In genomic region chr7:127263526-127263925, GRCm38 (mm10) we compare ENCODE assay signal across 26 mouse cellular contexts.
"Had no signal": no experiment of that assay in that cellular context is flagged by ENCODE, and none has a peak within 500 bp of the region (broad histone marks: within the 10 kb centered on the region; RNA-seq: fewer than 3 reads in every experiment).

No protein-coding gene starts in this region.

- H3K9me3 ChIP-seq: heart, embryonic 12.5 days; hindbrain, embryonic 12.5 days; kidney, embryonic 15.5 days; limb, embryonic 15.5 days had no signal

- H3K9ac ChIP-seq: heart, embryonic 12.5 days; hindbrain, embryonic 12.5 days; hindbrain, embryonic 14.5 days; kidney, embryonic 15.5 days; limb, embryonic 13.5 days; limb, embryonic 15.5 days; liver, embryonic 12.5 days had no signal

- H3K4me2 ChIP-seq: heart, embryonic 12.5 days; hindbrain, embryonic 12.5 days; hindbrain, embryonic 14.5 days; kidney, embryonic 15.5 days; limb, embryonic 13.5 days; limb, embryonic 15.5 days had no signal

- DNase-seq: gastrocnemius, adult 2 months; gastrocnemius, postnatal 10 days; gastrocnemius, postnatal 25 days; heart, adult 18-20 months; heart, postnatal 10 days; heart, postnatal 4 days; kidney, adult 18-20 months; kidney, adult 9 months; kidney, postnatal 14 days; kidney, postnatal 36 days; layer of hippocampus, adult 9-11 months; layer of hippocampus, postnatal 36 days; left cerebral cortex, postnatal 4 days had no signal

- H3K27me3 ChIP-seq: heart, embryonic 12.5 days; hindbrain, embryonic 12.5 days; kidney, embryonic 15.5 days; limb, embryonic 13.5 days; limb, embryonic 15.5 days had no signal

- H3K36me3 ChIP-seq: heart, embryonic 12.5 days; hindbrain, embryonic 12.5 days; limb, embryonic 15.5 days had no signal

- ATAC-seq: hindbrain, embryonic 16.5 days; inflammation-experienced regulatory T-cells, adult 6 months; intestine, embryonic 16.5 days; liver, embryonic 12.5 days had no signal

- H3K27ac ChIP-seq: gastrocnemius, adult 2 months; heart, embryonic 10.5 days; hindbrain, embryonic 10.5 days; hindbrain, embryonic 12.5 days; hindbrain, embryonic 14.5 days; kidney, embryonic 15.5 days; kidney, postnatal 0 days; limb, embryonic 13.5 days; limb, embryonic 15.5 days; liver, embryonic 12.5 days had no signal

- H3K4me3 ChIP-seq: gastrocnemius, adult 2 months; heart, embryonic 10.5 days; heart, embryonic 12.5 days; hindbrain, embryonic 10.5 days; hindbrain, embryonic 12.5 days; kidney, embryonic 15.5 days; limb, embryonic 13.5 days; limb, embryonic 15.5 days; liver, embryonic 12.5 days had no signal
